Mouse (Mus musculus): ENCODE data around the gene Lin7c.

DNA sequence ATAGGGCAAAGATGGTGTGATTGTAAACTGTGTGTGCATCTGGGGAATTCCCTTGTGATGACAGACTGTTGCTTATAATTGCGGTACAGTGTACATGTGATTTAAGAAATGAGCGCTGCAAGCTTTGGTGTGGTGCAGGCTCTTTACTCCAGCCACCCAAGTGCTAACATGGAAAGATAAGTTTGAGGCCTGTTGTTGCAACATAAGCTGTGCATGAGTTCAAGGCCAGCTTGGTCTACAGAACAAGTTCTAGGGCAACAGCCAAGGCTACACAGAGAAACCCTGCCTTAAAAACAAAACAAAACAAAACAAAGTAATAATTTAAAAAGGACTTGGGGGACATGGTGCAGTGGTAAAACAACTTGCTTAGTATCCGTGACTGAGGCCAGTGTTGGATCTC lies 44.5 kb downstream of the Lin7c start:
- TF ChIP-seq CTCF (IDR thresholded peaks at IDR 0.05; ENCODE audit: low read depth) (no peak), EP300 (IDR thresholded peaks at IDR 0.05; ENCODE audit: low read depth) (no peak)
